Mouse (Mus musculus): ENCODE results near the gene Cpsf4l.

DNA sequence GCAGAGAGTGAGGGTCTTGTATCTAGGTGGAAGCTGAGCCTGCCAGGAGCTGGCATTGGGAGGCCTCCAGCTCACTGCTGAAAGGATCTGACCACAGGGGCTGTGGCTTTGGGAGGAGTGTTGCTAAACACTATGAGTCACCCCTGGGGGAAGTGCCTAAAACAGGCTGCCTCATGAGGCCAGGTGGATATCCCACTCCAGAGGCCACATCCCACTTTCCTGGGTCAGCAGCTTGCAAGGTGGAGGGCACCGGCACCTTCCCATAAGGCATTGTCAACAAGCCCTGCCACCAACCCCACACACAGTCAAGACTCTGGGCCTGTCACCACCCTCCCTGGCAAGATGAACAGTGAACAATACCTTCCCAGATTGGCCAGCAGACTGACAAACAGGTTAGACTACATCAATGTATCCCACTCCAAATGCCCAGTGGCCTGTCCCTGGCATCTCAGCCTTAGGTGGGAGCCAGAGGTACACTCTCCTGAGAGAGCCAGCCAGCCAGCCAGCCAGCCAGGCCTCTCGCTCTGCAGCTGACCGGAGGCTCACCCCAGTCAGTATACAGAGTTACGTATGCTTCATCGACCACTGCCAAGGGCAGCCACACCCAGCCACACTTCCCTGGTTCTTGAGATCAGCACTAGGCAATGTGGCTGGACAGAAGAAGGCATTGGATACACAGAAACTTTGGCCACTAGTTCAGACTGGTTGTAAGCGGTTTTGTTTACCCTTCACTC, 24.0 kb upstream of the Cpsf4l start:
- TF ChIP-seq CTCF (IDR thresholded peaks at IDR 0.05; ENCODE audit: low read depth, low read length) (no peak), GATA2 (IDR thresholded peaks at IDR 0.05; ENCODE audit: borderline replicate concordance, low read depth, low read length) (no peak), GATA1 (IDR thresholded peaks at IDR 0.05; ENCODE audit: borderline replicate concordance, low read length) (no peak), TAL1 (conservative IDR thresholded peaks at IDR 0.05; ENCODE audit: low read depth, low read length) (no peak), POLR2AphosphoS5 (IDR thresholded peaks at IDR 0.05; ENCODE audit: insufficient replicate concordance, low read depth, low read length) (no peak)
